ENCODE assay signal across 9 mouse cellular contexts in genomic region chr11:78488168-78488567, GRCm38 (mm10). TPM values are rescaled to one million over a fixed set of nuclear protein-coding genes. Genes with fewer than 3 reads are reported as not detected.
DNase-seq lines count a peak whose midpoint lies in the region; ATAC-seq and TF ChIP-seq lines count a peak whose summit lies in the region.
"Had no signal": no experiment of that assay in that cellular context is flagged by ENCODE, and none has a peak within 500 bp of the region (broad histone marks: within the 10 kb centered on the region; RNA-seq: fewer than 3 reads in every experiment).

No protein-coding gene starts in this region.

- no peak overlapping the region for H3K27ac ChIP-seq in liver, embryonic 12.5 days
- no peak overlapping the region for H3K27ac ChIP-seq in embryonic facial prominence, embryonic 14.5 days (replicated peaks; ENCODE audit: low read depth, low read length)
- H3K27ac ChIP-seq in liver, embryonic 14.5 days, result no peak overlapping the region

- H3K4me2 ChIP-seq in liver, embryonic 12.5 days, result no peak overlapping the region
- no peak overlapping the region for H3K4me2 ChIP-seq in embryonic facial prominence, embryonic 14.5 days (ENCODE audit: low read depth, low read length)
- H3K4me2 ChIP-seq in liver, embryonic 14.5 days (ENCODE audit: low read depth), result no peak overlapping the region

- H3K9ac ChIP-seq in liver, embryonic 12.5 days, result no peak overlapping the region
- H3K9ac ChIP-seq in embryonic facial prominence, embryonic 14.5 days (ENCODE audit: low read depth, low read length), result no peak overlapping the region
- H3K9ac ChIP-seq in liver, embryonic 14.5 days (replicated peaks), result no peak overlapping the region

- TF ChIP-seq EP300 in liver, embryonic 14.5 days (IDR thresholded peaks at IDR 0.05; ENCODE audit: low read depth), result no peak

- H3K9me3 ChIP-seq in liver, embryonic 12.5 days (replicated peaks), result no peaks in the 10 kb centered on the region
- no peaks in the 10 kb centered on the region for H3K9me3 ChIP-seq in embryonic facial prominence, embryonic 14.5 days (ENCODE audit: control insufficient read depth, low read length)
- H3K9me3 ChIP-seq in liver, embryonic 14.5 days (ENCODE audit: control insufficient read depth, low read length), result no peaks in the 10 kb centered on the region

- TF ChIP-seq CTCF in liver, embryonic 14.5 days (IDR thresholded peaks at IDR 0.05; ENCODE audit: low read depth), result peak; percentile 87

- WGBS in liver, embryonic 12.5 days (ENCODE audit: insufficient replicate concordance), result 2% methylated on average over 8 of the region's 8 CpGs
- under 1% methylated on average over 8 of the region's 8 CpGs for WGBS in embryonic facial prominence, embryonic 14.5 days
- WGBS in liver, embryonic 14.5 days (ENCODE audit: insufficient replicate concordance), result 1% methylated on average over 8 of the region's 8 CpGs

- no peaks in the 10 kb centered on the region for H3K36me3 ChIP-seq in liver, embryonic 12.5 days
- no peaks in the 10 kb centered on the region for H3K36me3 ChIP-seq in embryonic facial prominence, embryonic 14.5 days (ENCODE audit: control insufficient read depth, insufficient read depth, low read length)
- no peaks in the 10 kb centered on the region for H3K36me3 ChIP-seq in liver, embryonic 14.5 days (replicated peaks; ENCODE audit: control insufficient read depth, insufficient read depth, low read depth)

- no peaks in the 10 kb centered on the region for H3K4me1 ChIP-seq in liver, embryonic 12.5 days
- H3K4me1 ChIP-seq in embryonic facial prominence, embryonic 14.5 days (ENCODE audit: control insufficient read depth, insufficient read depth, low read length), result no peaks in the 10 kb centered on the region
- no peaks in the 10 kb centered on the region for H3K4me1 ChIP-seq in liver, embryonic 14.5 days (replicated peaks; ENCODE audit: control insufficient read depth in 2 of 2, insufficient read depth in 2 of 2, low read length in 1 of 2)

- ATAC-seq in liver, embryonic 12.5 days, result no peak
- ATAC-seq in embryonic facial prominence, embryonic 14.5 days (ENCODE audit: low read depth), result no peak; the same call in 1 of the 2 replicates
- ATAC-seq in liver, embryonic 14.5 days (ENCODE audit: insufficient read depth), result no peak

- H3K4me3 ChIP-seq in liver, embryonic 12.5 days, result no peak overlapping the region
- H3K4me3 ChIP-seq in embryonic facial prominence, embryonic 14.5 days (ENCODE audit: low read depth, low read length), result no peak overlapping the region
- no peak overlapping the region for H3K4me3 ChIP-seq in liver, embryonic 14.5 days (ENCODE audit: insufficient read depth in 1 of 2, low read depth in 2 of 2, low read length in 2 of 2)
- H3K4me3 ChIP-seq: myocyte had no signal

- peaks cover 97% of the 10 kb centered on the region for H3K27me3 ChIP-seq in liver, embryonic 12.5 days (replicated peaks)
- peaks cover 54% of the 10 kb centered on the region for H3K27me3 ChIP-seq in embryonic facial prominence, embryonic 14.5 days (replicated peaks; ENCODE audit: control insufficient read depth, insufficient read depth, low read length)
- peaks cover 42% of the 10 kb centered on the region for H3K27me3 ChIP-seq in liver, embryonic 14.5 days (ENCODE audit: control insufficient read depth, insufficient read depth, low read length)

- peak; percentile 59 for DNase-seq in liver
- DNase-seq in adrenal gland, postnatal 10 days, result peak; percentile 81
- peak; percentile 40 for DNase-seq in embryonic facial prominence, embryonic 14.5 days (ENCODE audit: low spot score)
- DNase-seq in kidney, adult 8-10 months, result peak; percentile 45 to 80
- DNase-seq in liver, embryonic 14.5 days (ENCODE audit: low read depth in 3 of 3, low spot score in 3 of 3), result no peak
- peak; percentile 90 for DNase-seq in retina, embryonic 14.5 days (ENCODE audit: low spot score)
- DNase-seq in yolk sac, embryonic 10.5 days (ENCODE audit: low spot score), result peak; percentile 57

RNA-seq across cellular contexts. Expression of gene Sarm1, which starts 9.4 kb away (rescaled TPM):
- 0.25 and 0.38 TPM in 2 replicates for polyA plus RNA-seq in liver, embryonic 12.5 days (2016; fragmentation: Nextera tagmentation; extraction: Ambion mirVana)
- total RNA-seq in adrenal gland, postnatal 10 days (2021), result 1 to 10 TPM; 3.2 to 5.5 TPM
- 3.9 and 4.0 TPM in 2 replicates for polyA plus RNA-seq in embryonic facial prominence, embryonic 14.5 days (2014; fragmentation: Nextera tagmentation; extraction: Ambion mirVana)
- 0.09 and 0.22 TPM in 2 replicates for polyA plus RNA-seq in liver, embryonic 14.5 days (2012; rRNA removed)
- polyA plus RNA-seq in liver, embryonic 14.5 days (2014; fragmentation: Nextera tagmentation; extraction: Ambion mirVana), result 0.14 and 0.15 TPM in 2 replicates

RNA-seq across cellular contexts. Expression of gene Vtn, which starts 10.7 kb away (rescaled TPM):
- 206 and 223 TPM in 2 replicates for polyA plus RNA-seq in liver, embryonic 12.5 days (2016; fragmentation: Nextera tagmentation; extraction: Ambion mirVana)
- 100 to 1,000 TPM; 229 to 546 TPM for total RNA-seq in adrenal gland, postnatal 10 days (2021)
- 9.9 and 11.3 TPM in 2 replicates for polyA plus RNA-seq in embryonic facial prominence, embryonic 14.5 days (2014; fragmentation: Nextera tagmentation; extraction: Ambion mirVana)
- polyA plus RNA-seq in liver, embryonic 14.5 days (2012; rRNA removed), result 350 and 403 TPM in 2 replicates
- 353 and 424 TPM in 2 replicates for polyA plus RNA-seq in liver, embryonic 14.5 days (2014; fragmentation: Nextera tagmentation; extraction: Ambion mirVana)
- polyA plus RNA-seq: myocyte had no signal

RNA-seq across cellular contexts. Expression of gene Sebox, which starts 15.1 kb away (rescaled TPM):
- 0.12 TPM in 1 of 2 replicates, not detected in the other for polyA plus RNA-seq in liver, embryonic 12.5 days (2016; fragmentation: Nextera tagmentation; extraction: Ambion mirVana)
- total RNA-seq in adrenal gland, postnatal 10 days (2021), result not detected
- 0.17 TPM in 1 of 2 replicates, not detected in the other for polyA plus RNA-seq in embryonic facial prominence, embryonic 14.5 days (2014; fragmentation: Nextera tagmentation; extraction: Ambion mirVana)
- 0.18 and 0.28 TPM in 2 replicates for polyA plus RNA-seq in liver, embryonic 14.5 days (2012; rRNA removed)
- polyA plus RNA-seq in liver, embryonic 14.5 days (2014; fragmentation: Nextera tagmentation; extraction: Ambion mirVana), result 0.35 and 0.39 TPM in 2 replicates
- polyA plus RNA-seq: myocyte had no signal

RNA-seq across cellular contexts. Expression of gene Slc46a1, which starts 22.7 kb away (rescaled TPM):
- polyA plus RNA-seq in liver, embryonic 12.5 days (2016; fragmentation: Nextera tagmentation; extraction: Ambion mirVana), result 5.7 and 6.3 TPM in 2 replicates
- 10 to 100 TPM; 13.2 to 14.8 TPM for total RNA-seq in adrenal gland, postnatal 10 days (2021)
- polyA plus RNA-seq in embryonic facial prominence, embryonic 14.5 days (2014; fragmentation: Nextera tagmentation; extraction: Ambion mirVana), result 12.6 and 14.8 TPM in 2 replicates
- 3.7 and 4.9 TPM in 2 replicates for polyA plus RNA-seq in liver, embryonic 14.5 days (2012; rRNA removed)
- 5.0 and 5.8 TPM in 2 replicates for polyA plus RNA-seq in liver, embryonic 14.5 days (2014; fragmentation: Nextera tagmentation; extraction: Ambion mirVana)

RNA-seq across cellular contexts. Expression of gene Tmem199, which starts 23.8 kb away (rescaled TPM):
- 40.6 and 41.7 TPM in 2 replicates for polyA plus RNA-seq in liver, embryonic 12.5 days (2016; fragmentation: Nextera tagmentation; extraction: Ambion mirVana)
- total RNA-seq in adrenal gland, postnatal 10 days (2021), result 10 to 100 TPM; 21.3 to 25.1 TPM
- polyA plus RNA-seq in embryonic facial prominence, embryonic 14.5 days (2014; fragmentation: Nextera tagmentation; extraction: Ambion mirVana), result 39.0 and 39.8 TPM in 2 replicates
- polyA plus RNA-seq in liver, embryonic 14.5 days (2012; rRNA removed), result 10.6 and 14.5 TPM in 2 replicates
- 20.6 and 22.1 TPM in 2 replicates for polyA plus RNA-seq in liver, embryonic 14.5 days (2014; fragmentation: Nextera tagmentation; extraction: Ambion mirVana)

Comparison
In these comparisons a context has a peak if more than half of its experiments do, and no peak if none do; other contexts are left out.
1. DNase-seq: peak in liver (single experiment), adrenal gland, postnatal 10 days (single experiment), embryonic facial prominence, embryonic 14.5 days (single experiment), kidney, adult 8-10 months (2 of 2), retina, embryonic 14.5 days (single experiment) and yolk sac, embryonic 10.5 days (single experiment); none in liver, embryonic 14.5 days (0 of 3).
2. RNA of gene Vtn, which starts 10.7 kb away (polyA plus RNA-seq): 350 to 424 TPM in liver, embryonic 14.5 days and 206 to 223 TPM in liver, embryonic 12.5 days; 9.9 to 11.3 TPM in embryonic facial prominence, embryonic 14.5 days; every median in the first group is over 10 times any median in the second.